Mouse (Mus musculus) lung, postnatal 25 days (tissue): ENCODE data around the gene Paics.
A peak's percentile ranks its signal among the peaks of the same experiment; 100 is the strongest.
"Not testable (repeated sequence)": the region's sequence is repeated elsewhere in the genome, so short reads cannot be mapped to it uniquely, and the experiment has no call there.

Experiments
- DNase-seq: peaks from one replicate; pipeline ENCODE4 v3.0.0; 2022; ENCODE audit warnings: low spot score

The Paics gene

DNA sequence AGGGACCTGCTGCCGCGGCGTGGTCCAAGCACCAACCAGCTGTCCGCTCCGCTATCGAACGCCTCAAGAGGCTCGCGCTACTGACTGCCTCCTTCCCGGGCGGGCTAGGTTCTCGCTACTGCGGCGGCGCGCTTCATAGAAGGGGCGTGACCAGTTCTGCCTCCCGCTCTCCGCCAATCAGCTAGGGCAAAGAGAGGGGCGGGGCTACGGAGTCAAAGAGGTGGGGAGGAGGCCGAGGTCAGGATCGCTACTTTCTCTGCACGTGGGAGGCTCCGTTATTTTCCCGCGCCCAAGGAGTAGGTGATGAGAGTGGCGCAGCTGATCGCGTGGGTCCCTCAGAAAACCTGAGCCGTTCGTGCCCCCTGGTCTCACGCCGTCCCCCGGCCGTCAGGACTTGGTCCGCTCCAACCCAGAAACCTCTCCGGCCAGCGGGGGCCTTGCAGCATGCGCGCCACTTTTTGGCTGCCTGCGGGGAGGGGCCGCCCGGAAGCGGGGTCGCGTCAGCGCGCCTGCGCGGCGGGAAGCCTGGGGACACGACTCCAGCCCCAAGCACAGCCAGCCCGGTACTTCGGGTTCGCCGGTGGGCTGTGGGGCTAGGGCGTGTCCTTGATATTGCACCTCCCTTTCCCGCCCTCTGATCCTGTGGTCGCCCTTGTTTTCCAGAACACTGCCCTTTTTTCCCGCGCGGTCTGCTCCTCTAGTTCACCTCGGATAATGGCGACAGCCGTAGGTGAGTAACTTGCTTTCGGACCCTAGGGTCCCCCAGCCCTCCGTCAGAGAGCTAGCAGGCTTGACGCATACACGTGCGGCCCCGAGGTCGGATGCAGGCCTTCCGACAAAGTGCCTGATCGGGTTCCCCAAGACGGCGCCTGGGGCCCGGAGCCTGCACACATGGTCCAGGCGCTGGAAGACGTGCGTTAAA lies at the start of gene Paics, which contains the start of gene Ppat:
Gene Paics (plus strand): TSS at position 202 of the 922 bp plus-strand sequence.
Gene Ppat (minus strand): TSS at position 473 of the 922 bp plus-strand sequence.
- peak; percentile 99 for DNase-seq

DNA sequence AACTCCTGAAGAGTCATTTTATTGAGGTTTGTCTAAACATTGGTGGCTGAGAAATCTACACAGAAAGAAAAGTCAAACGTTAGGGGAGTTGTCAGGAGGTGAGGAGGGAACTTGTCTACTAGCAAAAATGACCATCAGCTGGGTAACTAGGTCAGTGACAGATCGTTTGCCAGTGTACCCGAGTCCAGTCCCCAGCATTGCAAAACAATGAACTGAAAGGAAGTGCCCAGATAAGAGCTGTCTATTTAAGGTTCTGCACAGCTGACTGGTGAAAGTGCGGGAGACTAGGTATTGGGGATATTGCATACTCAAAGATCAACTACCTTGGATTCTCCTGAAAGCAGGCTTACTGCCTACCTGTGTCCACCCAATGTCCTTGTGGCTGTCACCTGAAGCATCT lies 49.0 kb upstream of the Paics start:
- no peak for DNase-seq

DNA sequence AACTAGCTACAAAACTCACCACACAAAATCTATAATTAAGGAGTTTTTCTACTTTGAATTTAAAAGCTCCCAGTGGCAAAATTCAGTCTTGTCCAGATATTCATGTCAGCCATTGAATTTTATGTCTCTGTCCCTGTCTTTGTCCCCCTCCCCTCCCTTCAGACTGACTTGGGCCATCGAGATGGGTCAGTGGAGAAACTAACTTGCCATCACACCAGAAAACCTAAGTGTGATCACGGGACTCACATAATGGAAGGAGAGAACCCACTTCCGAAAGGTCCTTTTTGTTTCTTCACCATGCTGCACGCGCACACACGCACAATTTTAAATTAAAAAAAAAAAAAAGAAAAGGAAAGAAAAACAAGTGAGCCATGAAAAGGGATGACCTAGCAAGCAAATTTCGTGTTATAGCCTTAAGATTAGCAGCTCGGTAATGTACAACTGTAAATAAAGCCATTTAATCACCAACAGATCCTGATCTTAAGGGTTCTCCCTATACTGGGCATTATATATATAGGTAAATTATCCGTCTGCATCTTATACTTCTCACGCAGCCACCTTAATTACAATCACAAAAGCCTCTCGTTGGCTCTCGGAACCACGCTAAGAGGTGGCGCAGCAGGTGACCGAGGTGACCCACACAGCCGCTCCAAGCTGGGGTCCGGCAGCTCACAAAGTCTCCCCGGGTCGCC lies 46.2 kb upstream of the Paics start:
- DNase-seq, result no peak

DNA sequence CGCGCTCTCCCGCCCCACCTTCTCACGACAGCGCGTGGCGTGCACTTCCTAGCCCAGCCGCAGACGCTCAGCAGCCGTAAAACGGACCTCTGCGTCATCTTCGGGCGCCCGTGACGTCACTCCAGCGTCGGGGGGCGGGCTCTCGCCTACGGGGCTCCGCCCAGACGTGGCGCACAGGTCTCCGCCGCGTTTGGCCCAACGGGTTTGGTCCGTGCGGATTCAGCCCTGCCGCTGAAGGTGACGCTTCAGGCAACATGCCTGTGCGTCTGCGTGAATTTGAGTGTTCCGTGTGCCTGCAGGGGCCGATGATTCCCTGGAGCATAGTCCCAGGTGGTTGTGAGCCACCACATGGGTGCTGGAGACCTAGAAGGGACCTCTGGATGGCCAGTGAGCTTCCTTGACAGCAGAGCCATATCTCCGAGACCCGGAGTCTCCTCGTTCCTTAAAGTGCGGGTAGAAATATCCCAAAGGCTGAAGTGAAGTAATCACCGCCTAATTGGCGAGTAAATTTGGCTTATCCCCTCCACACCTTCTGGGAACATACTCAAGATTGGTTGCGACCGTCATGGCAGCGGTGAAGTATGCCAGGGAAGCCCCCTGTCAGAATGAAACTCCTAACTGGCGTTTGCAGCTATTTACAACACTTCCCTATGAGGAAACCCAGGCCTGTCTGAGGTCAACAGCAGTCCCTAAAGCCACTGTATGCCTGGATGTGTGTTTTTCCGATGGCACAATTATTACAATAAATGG lies 45.5 kb upstream of the Paics start, which contains the start of gene Aasdh:
Gene Aasdh (minus strand): TSS at position 110 of the 750 bp plus-strand sequence.
- DNase-seq, result peak; percentile 95

DNA sequence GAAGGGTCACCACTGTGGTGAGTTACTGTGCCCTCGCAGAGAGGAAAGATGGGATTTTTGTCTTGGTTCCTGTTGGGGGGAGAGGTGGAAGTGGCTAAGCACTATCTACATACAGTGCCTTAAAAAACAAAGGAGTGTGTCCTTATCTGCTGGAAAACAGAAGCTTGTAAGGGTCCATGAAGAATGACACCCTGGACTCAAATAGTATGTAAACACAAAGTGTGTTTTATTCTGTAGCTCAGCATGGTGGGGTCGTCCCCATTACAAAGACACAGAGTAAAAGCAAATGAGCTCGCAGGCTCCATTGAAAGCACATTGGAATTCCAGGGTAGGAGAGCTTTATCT lies 45.0 kb upstream of the Paics start:
- DNase-seq, result no peak

DNA sequence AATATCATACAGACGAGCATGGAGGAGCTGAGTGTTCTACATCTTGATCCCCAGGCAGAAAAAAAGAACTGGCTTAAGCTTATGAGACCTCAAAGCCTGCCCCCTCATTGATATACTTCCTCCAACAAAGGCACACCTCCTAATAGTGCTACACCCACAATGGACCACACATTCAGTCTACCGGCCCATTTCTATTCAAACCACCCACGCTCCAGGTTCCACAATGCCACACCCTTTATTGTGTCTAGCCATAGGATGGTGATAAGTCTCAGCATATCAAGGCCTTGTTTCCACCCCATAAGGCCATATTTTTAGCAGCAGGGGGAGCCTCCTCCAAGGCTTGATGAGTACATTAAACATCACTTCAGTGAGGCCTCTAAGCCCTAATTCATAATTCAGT lies 40.3 kb upstream of the Paics start:
- DNase-seq, result no peak

DNA sequence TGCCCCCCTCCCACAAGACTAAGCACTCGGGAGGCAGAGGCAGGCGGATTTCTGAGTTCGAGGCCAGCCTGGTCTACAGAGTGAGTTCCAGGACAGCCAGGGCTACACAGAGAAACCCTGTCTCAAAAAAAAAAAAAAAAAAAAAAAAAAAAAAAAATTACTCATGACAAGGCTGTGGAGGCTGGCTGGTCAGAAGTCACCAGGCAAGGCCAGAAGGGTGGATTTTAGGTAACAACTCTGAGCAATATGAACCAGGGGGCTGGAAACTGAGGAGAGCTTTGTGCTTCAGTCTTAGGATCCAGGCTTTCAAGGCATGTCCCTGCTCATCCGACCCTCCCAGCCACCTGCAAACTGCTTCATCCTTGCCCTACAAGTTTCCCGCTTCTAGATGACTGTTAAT lies 38.6 kb upstream of the Paics start:
- DNase-seq, result not testable (repeated sequence)

DNA sequence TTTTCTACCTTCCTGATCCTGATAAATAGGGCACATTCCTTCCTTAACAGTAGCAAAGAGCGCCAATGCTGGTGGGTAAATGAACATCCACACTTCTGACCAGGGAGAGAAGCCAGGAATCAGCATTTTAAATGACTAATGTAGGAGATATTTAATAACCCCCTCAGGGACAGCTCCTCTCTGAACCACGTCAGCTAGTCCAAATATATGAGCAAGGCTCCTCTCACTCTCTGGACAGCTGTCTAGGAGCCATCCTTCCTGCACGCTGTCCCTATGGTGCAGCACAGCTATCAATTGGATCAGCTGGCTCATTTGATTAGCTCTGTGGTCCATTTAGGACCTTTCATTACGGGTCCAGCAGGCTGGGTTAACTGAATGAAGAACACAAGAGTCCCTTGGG lies 28.3 kb upstream of the Paics start:
- no peak for DNase-seq

DNA sequence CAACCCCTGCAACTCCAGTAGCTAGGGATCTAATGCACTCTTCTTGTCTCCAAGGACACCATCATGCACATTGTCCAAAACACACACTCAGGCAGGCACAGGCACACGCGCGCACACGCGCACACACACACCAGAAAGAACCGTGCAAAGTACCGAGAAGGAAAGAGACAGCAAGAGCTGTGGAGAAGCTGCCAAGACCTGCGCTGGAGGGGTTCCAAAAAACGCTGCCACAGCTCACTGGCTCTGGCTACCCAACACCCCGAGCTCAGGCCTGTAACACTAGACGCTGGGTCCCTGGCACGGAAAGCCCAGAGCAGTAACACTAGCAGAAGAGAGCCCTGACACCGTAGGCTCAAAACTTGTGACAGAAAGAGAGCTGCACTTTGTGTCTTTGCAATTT lies 27.7 kb upstream of the Paics start:
- DNase-seq, result no peak

DNA sequence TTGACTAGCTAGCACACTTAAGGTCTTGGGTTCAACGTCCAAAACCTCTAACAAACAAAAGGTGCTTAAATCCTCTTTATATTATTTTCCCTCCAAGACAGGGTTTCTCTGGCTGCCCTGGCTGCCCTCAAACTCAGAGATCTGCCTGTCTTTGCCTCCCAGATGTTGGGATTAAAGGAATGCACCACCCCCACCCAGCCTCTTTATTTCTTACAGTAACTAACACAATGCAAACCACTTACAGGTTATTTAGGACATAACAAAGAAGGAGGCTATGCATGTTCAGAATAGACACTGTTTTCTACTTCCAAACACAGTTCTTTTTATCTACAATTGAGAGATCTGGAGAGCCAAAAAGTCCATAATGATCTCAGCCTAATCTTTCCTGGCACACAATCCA lies 26.8 kb upstream of the Paics start:
- DNase-seq, result no peak

DNA sequence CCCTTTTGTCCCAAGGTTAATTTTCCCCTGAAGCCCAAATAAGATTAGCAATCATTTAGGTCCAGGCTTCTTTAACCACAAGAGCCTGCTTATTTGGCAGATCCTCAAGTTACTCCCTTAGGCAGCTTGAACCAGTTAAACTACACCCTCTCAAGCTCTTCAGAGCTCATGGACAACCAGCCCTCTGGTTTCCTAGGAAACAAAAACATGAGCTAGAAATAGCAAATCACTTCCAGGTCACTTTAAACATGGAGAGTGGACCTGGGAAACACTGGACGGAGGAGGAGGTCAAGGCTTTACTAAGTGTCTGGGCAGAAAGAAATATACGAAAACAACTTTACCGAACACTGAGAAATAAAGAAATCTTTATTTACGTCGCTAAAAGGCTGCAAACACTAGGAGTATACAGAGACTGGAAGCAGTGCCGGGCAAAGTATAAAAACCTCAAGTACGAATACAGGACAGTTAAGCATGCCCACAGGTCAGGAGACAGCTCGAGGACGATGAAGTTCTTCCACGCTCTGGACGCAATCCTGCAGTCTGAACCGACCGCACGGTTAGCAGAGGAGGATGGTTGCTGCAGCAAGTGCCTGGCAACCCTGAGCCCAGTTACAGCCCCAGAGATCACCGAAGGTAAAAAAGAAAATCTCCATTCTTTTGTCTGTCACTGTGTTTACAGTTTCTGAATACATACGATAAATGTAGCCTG lies 22.8 kb upstream of the Paics start:
- DNase-seq, result peak; percentile 84

DNA sequence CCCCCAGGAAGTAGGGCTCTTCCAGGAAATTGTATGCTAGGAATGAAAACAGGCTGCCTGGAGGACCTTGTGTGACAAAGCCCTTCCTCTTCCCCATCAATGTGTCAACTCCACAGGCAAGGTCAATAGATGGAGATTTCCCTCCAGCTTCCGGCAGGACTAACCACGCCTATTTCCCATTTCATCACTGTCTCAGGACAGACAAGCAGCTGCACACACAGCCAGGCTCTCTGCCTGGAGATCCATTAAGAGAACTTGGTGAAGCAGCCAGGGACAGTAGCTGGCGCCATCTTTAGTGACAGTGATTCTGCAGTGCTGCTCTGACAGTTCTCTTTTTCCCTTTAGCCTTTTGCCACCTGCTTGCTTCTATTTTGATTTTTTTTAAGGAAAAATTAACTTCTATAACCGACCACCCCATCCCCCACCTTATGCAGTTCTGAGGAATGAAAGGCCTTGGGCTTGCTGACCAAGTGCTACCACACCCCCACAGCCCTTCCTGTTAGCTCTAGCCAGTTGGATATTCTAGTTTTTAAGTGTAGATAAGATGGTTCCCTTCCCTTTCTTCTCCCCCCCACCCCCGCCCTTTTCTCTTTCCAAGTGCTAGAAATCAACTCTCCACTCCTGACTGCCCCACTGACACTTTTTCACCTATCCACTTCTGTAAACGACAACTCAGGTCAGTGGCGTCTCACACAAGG lies 21.8 kb upstream of the Paics start:
- peak; percentile 44 for DNase-seq

DNA sequence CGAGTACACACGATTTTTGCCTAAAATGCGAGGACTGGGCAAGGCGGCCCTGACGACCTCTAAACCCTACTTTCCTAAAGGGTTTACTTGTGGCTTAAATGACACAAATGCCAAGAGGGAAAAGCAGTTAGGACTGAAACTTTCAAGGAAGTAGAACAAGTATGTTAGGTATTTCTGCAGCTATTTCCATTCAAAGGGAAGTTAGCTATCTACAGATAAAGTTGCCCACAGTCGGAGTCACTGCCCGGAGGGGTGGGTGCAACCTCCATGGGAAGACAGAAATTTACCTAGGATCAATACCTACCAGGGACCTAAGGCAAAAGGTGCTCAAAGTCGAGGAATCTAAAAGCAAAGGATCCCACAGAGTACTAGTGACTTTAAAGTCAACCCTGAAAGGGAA lies 11.4 kb upstream of the Paics start:
- DNase-seq, result no peak

DNA sequence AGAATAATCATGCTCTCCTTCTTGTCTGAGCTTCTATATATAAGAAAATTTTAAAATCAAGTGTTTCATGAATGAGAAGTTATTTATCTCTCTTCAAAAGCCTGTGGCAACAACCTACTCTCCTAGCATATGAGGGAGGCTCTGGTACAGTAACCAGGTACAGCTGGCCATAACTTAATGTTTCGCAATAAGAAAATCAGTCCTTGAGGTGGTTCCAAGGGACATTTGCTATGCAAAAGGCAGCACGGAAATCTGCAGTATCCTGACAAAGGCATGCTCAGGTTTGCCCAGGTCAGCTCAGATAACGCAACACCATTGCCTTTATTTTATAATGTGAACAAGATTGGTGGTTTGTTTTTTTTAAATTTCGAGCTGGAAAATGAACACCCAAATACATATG lies 9.1 kb upstream of the Paics start:
- DNase-seq, result no peak

DNA sequence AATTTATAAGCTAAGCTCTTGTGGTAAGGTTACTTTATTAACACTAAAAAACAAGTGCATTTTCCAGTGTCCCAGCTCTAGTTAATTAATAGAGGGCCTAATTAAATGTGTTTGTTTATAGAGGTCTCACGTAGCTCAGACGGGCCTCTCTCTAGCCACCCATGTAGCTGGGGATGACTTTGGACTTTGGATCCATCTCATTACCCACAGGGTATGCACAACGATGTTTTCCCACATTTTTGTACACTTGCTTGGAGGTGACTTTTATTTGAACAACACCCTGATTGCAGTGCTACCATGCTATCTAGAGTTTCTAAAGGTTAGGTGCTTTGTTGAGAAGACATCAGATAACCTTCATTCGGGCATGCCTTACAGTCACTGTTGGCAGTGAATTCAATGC lies 8.6 kb upstream of the Paics start:
- no peak for DNase-seq

DNA sequence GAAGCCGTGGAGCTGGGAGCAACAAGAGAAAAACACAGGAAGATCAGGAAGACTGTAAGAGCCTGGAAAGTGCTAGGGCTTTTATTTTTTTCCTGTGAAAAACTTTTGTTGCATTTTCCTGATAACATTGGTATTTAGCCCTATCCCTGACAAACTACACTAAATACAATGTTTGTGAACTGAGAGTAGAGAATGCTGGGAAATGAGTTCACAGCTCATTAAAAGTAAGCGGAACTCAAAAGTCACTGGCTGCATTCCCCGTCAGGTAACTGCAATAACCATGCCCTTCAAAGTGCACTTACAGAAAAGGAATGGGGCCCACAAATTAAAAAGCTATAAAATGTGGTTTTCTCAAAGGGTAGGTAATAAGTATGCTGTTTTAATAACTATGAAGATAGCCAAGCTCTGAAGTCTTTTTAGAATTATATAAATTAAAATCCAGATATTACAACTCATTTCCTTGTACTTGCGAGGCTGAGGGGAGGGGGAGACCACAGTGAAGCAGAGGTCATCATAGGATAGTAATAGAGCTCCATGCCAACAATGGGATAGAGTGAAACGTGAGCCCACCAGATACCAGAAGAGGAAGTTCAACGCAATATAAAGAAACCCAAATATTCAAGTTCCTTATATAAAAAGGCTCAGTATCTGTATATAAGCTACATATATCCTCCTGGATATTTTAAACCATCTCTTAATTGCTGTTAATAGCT lies 6.0 kb upstream of the Paics start:
- no peak for DNase-seq

DNA sequence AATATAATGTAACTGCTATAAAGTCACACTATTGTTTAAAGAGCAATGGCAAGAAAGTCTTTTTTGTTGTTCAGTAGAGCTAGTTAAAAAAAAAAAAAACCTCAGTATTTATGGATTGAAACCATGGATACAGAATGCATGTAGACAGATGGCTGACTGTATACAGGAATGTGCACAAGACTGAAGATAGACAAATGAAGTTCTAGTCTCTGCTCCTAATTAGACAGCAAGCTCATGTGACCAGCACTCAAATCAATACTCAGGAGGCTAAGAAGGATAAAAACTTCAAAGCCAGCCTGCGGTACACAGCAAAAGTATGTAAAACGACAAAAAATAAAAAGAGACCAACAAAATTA lies 5.5 kb upstream of the Paics start:
- no peak for DNase-seq

DNA sequence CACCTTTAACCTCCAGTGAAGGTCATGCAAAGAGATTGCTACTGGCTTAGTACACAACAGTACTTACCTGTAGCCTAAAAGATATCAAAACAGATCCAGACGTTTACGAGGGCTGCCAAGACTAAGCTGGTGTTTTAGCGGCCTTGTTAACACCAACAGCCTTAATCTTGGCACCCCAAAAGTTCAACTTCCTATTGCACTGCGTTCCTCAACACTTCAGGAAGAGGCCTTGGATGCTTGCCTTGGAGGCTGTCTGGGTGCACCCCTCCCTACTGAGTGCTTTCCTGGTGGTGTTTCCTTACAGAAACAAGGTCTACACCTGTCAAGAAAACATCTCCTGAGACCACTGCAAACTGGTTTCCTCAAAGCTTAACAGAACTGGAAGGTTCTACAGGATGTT lies 4.0 kb upstream of the Paics start:
- no peak for DNase-seq

DNA sequence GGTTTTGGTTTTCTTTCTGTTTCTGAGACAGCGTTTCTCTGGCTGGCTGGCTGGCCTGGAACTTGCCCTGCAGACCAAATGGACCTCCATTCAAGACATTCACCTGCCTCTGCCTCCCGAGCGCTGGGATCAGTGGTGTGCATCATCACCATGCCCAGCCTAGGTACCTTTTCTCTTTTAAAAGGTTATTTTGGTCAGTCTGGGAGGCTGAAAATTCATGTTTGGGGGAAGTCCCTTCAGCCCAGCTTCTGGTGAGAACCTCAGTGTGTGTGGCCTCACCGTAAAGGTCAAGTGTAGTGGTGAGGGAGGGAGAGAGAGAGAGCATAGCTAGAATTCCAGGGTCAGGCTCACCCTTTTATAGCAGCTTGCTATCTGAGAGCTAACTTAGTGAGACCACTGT lies 3.3 kb upstream of the Paics start:
- no peak for DNase-seq

DNA sequence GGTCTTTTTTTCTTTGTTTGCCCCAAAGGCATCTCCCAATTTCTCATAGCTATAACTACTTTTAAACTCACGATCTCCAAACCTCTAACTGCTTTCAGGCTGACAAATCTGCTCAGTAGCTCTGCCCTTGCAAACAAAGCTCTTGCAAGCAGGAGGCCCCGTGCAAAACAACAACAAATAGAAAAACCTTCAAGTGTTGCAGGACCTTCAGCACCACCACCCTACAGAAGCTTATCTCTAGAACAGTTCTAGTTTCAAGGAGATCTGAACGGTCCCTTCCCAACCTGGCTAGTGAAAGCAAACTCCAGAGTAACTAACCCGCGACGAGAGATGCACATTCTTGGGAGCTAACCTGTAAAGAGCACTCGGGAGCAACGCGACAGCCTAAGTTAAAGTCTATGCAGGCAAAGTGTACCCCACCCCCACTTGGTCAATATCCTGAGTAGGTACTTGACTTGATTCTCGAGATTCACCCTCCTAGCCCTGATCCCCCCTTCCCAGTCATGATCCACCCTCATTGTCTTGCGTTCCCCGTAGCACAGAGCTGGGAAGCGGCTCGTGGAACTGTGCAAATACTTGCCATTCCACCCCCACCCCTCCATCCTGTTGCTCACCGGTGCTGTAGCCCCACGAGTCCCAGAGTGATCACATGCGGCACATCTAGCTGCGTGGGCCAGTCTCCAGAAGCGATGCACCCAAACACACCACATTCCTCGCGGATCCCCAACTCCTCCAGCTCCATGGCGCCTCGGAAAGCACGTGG lies 583 bp upstream of the Paics start:
- DNase-seq, result peak; percentile 35
